Mouse (Mus musculus): ENCODE data around the gene Hspa8. TPM values are rescaled to one million over a fixed set of nuclear protein-coding genes. Genes with fewer than 3 reads are reported as not detected.
A peak's percentile ranks its signal among the peaks of the same experiment; 100 is the strongest.
"Not testable (repeated sequence)": the region's sequence is repeated elsewhere in the genome, so short reads cannot be mapped to it uniquely, and the experiment has no call there.

Gene Hspa8
- total RNA-seq (2021), result 1,000 to 10,000 TPM; 2,409 to 2,534 TPM
- long read RNA-seq, transcript Hspa8-201 (9 exons, 2,394 nt), result major isoform, 2,545 of 2,667 reads
- long read RNA-seq, partial matches to known transcripts, result 88 of 2,667 reads
- long read RNA-seq, other reads (novel, unspliced or antisense), result 34 of 2,667 reads

DNA sequence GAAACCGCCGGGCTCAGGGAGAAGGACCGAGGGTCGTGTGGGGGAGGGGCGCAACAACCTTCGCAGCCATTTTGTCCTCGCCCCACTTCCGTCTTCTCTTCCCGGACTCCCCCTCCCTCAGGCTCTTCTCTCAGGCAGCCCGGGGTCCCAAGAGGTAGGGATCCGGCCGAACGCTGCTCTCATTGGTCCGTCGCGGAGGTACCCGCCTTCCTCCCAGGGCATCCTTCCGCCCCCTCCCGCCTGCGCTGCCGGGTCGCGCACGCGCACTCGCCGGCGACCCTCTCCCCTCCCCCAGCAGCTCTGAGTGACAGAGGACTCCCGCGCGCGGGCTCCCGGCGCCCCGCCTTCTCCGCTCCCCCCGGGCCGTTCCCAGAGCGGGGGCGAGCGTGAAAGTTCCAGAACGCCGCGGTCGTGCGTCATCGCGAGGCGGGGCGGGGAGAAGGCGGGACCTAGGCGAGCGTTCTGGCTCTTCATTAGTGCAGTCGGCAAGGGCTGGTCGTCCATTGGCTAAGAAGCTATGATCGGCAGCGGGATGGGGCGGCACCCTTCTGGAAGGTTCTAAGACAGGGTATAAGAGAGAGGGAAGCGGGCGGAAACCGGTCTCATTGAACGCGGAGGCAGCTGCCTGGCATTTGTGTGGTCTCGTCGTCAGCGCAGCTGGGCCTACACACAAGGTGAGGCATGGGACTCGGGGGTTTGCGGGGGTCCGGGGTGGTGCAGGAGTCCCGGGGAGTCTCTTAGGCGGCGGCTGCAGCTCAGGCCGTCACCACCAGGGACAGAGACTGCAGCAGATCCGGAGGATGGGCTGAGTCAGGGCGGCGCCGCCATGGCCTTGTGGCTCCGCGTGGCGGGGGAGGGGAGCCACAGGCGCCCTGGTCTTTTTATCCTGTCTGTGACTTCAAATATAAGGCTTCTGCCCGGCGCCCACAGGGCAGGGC is at the start of gene Hspa8:
Gene Hspa8, plus strand, starts transcription at position 310 of the 938 bp plus-strand sequence.
- peak; percentile 100 for DNase-seq (ENCODE audit: low spot score in 2 of 2)

- DNase-seq (ENCODE audit: low spot score in 2 of 2), result no peak
Measured at GRCm38 (mm10) chr9:40751749-40752148, 49.0 kb upstream of the Hspa8 start.

DNA sequence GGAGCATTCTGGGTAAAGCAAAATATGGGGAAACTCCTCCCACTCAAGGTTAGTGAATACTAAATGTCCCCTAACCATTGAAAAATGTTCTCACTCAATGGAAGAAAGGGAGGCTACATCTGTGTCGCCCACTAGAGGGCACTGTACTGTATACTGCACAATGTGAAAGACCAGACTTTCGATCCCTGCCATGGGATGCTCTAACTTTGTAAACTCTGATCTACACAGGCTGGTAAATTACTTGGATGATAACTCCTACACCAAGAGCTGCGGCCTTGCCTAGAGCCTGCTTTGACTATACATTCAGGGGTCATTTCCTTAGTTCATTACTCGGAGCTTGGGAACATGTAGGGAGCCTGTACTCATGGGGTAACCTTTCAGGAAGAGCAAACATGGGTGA is 44.4 kb upstream of the Hspa8 start:
- DNase-seq (ENCODE audit: low spot score in 2 of 2), result peak in 1 of 2 experiments; percentile 73

GRCm38 (mm10) chr9:40757105-40757626 is 43.6 kb upstream of the Hspa8 start:
- peak in 1 of 2 experiments; percentile 49 for DNase-seq (ENCODE audit: low spot score in 2 of 2)

GRCm38 (mm10) chr9:40757685-40758270 is 43.0 kb upstream of the Hspa8 start:
- peak; percentile 77 to 91 for DNase-seq (ENCODE audit: low spot score in 2 of 2)

DNA sequence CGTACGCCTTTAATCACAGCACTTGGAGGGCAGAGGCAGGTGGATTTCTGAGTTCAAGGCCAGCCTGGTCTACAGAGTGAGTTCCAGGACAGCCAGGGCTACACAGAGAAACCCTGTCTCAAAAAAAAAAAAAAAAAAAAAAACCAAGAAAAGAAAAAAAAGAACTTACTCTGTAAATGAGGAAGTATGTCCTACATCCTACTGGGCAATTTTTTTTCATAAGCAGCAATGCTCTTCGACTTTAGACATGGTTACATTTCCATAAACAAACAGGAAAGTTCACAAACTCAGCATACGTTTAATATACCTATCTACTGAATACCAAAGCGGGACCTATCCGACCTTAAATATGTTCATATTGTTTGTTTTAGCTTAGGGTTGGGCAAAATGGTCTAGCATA is 38.4 kb upstream of the Hspa8 start:
- DNase-seq (ENCODE audit: low spot score in 2 of 2), result no peak

DNA sequence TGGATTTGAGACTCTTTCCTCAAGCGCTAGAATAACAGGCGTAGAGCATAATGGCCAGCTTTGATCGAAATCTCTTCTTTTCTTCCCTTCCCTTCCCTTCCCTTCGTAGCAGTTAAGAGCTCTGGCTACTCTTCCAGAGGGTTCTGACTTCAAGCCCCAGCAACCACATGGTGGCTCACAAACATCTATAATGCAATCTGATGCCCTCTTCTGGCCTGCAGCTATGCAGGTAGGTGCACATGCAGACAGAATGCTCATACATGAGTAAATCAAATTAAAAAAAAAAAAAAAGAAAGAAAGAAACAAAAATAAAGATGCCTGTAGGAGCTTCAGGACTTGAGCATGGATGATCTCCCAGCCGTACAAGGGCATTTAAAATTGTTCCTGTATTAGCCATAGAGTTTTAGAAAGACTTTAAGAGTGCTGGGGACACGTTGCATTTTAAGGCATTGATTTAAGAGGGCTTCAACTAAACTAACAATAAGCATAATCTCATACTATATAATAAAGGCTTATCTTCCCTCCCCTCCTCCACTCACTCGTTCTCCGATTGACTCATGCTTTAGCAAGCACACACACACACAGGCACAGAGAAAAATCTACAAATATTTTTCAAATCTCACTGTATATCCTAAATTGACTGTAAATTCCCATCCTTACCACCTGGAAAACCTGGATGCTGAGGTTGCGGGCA is 35.8 kb upstream of the Hspa8 start:
- no peak for DNase-seq (ENCODE audit: low spot score in 2 of 2)

DNA sequence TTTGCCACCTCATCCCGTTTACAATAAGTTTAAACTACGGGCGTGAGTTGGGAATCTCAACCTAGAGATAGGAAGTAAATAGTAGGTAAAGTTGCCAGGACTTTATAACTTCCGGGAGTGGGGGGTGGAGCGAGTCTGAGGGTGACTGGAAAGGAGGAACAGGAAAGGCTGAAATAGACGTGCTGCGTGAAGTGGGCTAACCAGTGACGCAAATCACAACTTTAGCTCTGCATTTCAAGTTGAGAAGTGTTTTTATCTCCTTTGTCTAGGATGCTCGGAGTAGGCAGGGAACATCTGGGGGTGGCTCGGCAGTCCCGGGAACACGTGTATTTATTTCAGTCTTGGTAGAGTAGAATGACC is 35.2 kb upstream of the Hspa8 start:
- no peak for DNase-seq (ENCODE audit: low spot score in 2 of 2)

GRCm38 (mm10) chr9:40766058-40766605 is 34.7 kb upstream of the Hspa8 start:
- DNase-seq (ENCODE audit: low spot score in 2 of 2), result no peak

DNA sequence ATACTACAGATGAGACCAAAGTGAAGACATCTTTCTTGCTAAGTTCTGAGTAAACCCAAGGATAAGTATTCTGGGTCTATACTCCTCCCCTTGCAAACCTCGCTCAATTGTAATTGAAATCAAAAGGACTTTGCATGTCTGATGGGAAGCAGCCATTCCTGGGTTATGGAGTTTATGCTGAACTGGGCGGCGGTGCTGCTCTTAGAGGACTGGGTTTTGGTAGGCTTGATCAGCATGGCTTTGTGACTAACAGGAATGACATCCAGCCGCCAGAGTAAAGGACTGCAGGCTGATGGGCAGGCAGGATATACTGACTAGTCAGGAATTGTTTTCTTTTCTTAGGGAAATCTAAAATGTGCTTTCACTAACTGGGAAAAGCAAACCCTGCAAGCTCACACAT is 32.8 kb upstream of the Hspa8 start:
- DNase-seq (ENCODE audit: low spot score in 2 of 2), result no peak

GRCm38 (mm10) chr9:40772246-40772645 is 28.5 kb upstream of the Hspa8 start:
- peak in 1 of 2 experiments; percentile 31 for DNase-seq (ENCODE audit: low spot score in 2 of 2)

DNA sequence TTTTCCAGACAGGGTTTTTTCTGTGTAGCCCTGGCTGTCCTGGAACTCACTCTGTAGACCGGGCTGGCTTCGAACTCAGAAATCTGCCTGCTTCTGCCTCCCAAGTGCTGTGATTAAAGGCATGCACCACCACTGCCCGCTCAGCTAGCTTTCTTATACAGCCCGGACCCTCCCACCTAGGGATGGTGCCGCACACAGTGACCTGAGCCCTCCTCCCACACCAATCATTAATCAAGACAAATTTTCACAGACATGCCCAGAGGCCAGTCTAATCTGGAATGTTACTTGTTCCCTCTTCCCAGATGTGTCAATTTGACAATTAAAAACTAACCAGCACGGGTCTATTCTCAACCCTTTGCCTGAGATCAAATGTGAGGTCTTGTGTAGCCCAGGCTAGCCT is 27.6 kb upstream of the Hspa8 start:
- DNase-seq (ENCODE audit: low spot score in 2 of 2), result not testable (repeated sequence)

DNA sequence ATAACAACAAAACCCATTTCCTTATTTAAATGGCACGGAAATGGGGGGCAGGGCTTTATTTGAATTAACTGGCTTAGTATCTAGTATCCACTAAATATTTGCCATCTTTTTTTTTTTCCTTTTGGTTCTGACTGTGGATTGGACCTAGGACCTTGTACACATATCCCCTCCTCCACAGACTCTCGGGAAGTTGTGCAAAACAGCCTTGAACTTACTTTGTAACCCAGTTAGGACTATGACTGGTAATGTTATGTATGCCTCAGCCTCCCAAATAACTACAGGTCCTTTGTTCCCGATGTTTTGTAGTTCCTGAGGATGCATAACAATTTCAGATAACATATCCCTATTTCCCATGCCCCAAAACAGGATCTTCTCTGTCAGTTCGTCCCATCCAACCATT is 26.9 kb upstream of the Hspa8 start:
- DNase-seq (ENCODE audit: low spot score in 2 of 2), result no peak

DNA sequence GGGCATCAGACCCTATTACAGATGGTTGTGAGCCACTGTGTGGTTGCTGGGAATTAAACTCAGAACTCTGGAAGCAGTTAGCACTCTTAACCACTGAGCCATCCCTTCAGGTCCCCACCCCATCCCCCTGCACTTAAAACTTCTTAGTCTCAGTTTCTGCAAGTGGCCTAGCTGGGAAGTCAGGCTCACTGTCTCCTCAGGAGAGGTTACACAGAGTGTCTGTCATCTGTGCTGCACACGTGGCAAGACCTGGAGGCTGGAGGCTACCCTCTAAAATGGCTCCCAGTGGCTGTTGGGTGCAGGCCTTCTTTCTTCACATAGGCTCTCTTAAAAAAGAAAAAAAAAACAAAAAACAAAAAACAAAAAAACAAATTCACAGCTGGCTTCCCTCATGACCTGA is 24.7 kb upstream of the Hspa8 start:
- no peak for DNase-seq (ENCODE audit: low spot score in 2 of 2)

DNA sequence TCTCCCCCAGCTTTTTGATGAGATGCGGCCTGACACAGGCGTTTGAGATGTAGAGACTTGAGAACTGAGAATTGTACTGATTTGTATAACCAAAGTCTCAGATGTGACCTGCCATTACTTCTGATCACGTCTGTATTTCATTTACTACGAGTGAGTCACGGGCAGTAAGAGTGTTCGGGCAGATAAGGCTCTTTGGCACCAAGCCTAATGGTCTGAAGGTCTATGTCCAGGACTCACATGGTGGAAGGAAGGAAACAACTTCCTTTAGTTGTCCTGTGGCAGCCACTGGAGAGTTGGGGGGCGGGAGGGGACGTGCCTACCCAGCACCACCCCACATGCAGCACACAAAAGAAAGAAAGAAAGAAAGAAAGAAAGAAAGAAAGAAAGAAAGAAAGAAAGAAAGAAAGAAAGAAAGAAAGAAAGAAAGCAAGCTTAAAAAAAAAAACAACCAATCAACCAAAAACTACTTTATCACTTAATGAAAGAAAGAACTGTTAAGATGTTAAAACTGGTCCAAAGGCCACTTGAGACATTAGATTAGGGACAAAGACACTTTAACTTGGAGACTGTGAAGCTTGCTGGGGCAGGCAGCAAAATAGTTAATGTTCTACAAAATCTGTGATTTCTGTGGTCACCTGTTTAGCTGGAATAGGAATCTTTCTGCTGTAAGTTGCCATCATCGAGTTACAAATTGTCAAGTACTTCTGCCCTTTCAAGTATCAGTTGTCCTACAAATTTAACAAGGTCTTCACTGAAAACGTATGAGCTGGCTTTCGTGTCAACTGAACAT is 24.1 kb upstream of the Hspa8 start:
- no peak for DNase-seq (ENCODE audit: low spot score in 2 of 2)

- no peak for DNase-seq (ENCODE audit: low spot score in 2 of 2)
Measured at GRCm38 (mm10) chr9:40780111-40780510, 20.7 kb upstream of the Hspa8 start.

DNA sequence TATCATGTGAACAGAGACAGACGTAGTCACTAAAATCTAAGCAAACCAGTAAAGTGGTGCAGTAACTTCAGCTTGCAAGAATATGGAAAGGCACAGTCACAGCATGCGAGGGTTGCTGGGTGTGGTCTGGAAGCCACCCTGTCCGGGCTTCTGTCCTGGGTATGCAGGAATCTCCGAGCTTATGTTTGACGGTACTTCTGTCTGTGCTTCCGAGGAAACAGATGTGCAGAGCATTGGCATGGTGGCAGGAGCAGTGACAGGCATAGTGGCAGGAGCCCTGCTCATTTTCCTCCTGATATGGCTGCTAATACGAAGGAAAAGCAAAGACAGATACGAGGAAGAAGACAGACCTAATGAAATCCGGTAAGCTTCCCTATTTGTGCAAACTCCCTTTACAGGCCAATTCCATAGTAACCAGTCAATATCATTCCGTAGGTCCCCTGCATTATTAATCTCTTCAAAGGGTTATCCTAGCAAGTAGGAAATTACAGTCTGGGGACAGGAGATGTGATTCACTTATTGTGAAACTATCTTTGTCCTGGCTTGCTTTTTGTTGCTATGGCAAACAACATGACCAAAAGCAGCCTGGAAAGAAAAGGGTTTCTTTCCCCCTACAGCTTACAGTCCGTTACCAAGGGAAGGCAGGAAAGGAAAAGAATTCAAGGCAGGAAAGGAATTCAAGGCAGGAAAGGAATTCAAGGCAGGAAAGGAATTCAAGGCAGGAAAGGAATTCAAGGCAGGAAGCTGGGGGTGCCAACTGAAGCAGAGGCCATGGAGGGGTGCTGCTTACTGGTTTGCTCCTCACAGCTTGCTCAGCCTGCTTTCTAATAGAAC is 19.7 kb upstream of the Hspa8 start:
- DNase-seq (ENCODE audit: low spot score in 2 of 2), result no peak

GRCm38 (mm10) chr9:40781726-40782581 is 18.8 kb upstream of the Hspa8 start:
- no peak for DNase-seq (ENCODE audit: low spot score in 2 of 2)

Measured in layer of hippocampus, adult 18-20 months (tissue).